Mouse (Mus musculus) left cerebral cortex, adult 9 months (tissue): ENCODE data around the gene Adora1.
"Not testable (repeated sequence)": the region's sequence is repeated elsewhere in the genome, so short reads cannot be mapped to it uniquely, and the experiment has no call there.

Source experiments
- DNase-seq, 2 experiments: peaks; one replicate each; pipeline ENCODE4 v3.0.0; 2022; ENCODE audit warnings: low spot score in 2 of 2

Adora1 gene

DNA sequence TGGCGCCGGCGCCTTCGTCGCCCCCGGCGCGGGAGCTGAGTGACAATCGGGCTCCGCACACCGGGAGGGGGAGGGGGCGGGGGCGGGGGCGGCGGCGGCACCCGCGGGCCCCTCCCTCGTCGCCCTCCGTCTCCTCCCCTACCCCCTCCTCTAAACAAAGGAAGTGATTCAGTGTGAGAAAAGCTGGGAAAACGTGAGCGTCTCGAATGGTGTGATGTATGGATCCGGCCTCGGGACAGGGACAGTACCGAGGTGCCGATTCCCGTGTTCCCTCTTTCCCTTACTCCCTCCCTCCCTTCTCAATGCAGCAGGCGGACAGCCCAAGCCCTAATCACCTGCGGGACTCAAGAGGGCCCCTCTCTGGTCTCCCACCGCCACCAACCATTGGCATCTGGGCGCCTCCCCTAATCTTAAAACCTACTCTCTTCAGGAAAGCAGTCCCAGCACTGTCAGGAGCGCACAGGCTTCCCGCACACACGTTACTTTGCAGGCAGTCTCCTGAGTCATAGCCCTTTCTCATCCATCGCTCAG is at the start of gene Adora1:
Adora1 (minus strand) TSS at position 41 of the 531 bp plus-strand sequence.
- DNase-seq: no peak

DNA sequence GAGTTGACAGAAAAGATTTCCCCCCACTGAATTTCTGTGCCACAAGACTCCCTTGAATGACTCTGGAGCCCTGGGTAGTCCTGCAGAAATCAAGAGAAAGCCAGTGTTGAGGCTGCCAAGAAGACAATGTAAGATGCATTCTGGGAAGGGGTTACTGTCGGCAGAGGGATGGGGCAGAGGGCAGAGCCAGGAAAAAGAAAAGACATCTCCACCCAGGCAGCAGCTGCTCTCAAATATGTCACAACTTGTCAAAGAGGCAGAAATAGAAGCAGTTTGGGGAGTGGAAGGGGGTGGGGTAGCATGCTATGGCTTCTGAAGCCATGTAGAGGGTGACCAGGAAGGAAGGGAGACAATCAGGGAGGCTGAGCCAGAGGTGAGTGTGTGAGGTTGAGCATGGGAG is 47.9 kb upstream of the Adora1 start:
- DNase-seq: no peak

DNA sequence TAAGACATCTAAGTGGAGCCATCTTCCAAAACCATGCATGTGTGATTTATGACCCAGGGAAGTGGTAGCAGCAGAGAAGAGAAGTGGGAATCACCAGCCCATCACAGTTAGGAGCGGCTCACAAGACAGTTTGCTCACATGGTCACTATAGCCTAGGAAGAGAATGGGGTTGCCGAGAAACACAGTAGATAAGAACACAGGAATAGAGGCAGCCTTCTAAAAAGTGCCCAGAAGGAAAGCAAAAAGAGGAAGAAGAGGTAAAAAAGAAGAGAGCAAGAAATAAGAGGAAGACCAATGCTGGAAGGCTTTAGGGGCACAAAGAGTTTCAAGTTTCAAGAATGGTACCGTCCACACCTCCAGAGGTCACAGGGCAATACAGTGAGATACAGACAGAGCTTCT is 47.1 kb upstream of the Adora1 start:
- DNase-seq: no peak

DNA sequence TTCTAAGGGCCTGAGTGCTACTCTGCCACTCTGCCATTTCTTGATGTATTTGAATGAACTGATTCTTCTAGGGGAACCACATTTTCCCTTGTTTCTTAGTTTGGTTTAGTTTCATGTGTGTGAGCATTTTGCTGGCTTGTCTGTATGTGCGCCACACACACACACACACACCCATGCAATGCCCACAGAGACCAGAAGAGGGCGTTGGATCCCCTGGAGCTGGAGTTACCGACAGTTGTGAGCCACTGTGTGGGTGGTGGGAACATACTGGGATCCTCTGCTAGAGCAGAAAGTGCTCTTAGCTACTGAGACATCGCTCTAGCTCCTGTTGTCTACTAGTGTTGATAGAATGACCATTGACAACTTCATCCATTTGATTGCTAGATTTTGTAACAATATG is 46.3 kb upstream of the Adora1 start:
- no peak for DNase-seq

DNA sequence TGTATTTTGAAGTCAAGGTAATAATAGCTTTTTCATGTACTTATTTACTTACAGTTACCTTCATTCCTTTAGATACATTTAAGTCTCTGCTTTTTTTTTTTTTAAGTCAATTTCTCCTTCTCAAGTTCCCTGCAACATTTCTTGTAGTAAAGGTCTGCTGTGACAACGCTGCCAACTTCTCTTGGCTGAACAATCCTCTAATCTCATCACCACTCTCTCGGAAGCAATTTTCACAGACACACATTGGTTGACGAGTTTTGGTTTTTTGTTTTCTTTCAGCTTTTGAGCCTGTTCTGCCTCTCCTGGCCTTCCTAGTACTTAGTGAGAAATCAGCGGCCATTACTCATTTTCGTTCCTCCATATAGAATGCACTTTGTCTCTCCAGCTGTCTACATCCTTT is 44.9 kb upstream of the Adora1 start:
- DNase-seq: no peak

DNA sequence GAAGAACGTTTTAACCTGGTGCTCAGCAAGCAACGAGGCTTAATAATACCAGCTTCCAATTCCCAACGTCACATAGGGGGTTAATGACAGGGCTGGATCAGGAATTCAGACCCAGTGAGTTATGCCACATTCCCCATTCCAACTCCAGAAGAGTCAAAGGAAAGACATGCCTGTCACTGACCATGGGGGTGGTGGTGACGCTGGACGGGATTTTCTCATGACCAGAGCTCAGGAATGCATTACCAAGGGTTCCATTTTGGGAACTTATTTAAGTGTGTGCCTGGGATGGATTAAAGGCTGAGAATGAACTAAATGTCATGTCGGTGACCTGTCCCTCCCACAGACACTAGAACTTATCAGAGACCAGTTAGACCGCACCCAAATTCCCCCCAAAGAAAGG is 41.6 kb upstream of the Adora1 start:
- DNase-seq: no peak

DNA sequence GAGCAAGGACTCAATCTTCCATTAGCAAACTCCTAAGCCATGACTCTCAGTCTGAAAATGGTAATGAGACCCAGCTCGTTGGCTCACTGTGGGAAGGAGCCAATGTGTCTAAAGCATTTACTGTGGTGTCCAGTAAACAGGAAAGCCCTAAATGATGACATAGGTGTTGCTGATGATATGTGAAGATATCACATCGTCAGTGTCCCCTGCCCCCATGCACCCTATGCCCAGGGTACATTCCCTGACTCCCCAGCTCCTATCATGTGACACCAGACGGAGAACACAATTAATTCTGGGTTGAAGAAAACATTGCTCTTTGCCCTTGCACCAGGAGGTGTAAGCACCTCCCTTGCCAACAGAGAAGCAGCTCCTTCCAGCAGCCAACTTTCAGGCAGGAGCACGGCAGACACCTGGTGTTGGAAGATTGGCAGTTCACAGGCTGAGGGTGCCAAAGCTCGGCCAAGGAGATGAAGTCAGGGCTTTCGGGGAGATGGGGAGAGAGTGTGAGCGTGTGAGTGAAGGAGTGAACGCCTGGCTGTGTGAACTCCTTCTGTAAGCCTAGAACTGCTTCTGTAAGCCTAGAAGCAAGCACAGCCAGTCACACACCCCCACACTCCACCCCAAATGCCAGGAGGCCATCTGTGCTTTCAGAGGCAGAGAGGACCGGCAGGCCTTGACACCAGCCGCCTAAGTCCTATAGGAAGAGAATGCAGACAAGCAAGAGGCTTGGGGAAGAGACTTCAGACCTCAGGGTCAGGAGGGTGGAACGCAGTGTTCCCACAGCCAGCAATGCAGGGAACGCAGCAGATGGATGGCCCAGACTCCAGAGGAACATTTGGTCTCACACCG is 40.6 kb upstream of the Adora1 start:
- peak in 1 of 2 experiments; percentile 64 for DNase-seq

DNA sequence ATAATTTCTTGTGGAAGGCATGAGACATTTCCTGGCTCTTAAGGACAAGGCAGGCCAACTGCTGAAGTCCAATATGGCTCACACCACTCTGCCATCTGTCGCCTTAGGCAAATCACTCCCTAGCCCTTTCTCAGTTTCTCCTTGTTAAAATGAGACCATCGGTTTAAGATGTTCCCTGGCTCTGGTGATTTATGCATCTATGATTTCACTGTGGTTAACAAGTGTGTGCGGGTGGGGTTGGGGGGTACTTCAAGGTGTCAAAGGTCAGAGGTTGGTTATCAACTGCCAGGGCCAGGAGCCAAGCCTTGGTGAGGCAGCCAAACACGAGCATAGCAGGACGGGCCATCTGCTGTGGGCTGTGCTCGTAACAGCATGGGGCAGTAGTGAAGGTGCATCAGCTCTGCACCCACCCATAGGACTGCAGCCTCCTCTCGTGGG is 39.3 kb upstream of the Adora1 start:
- peak in 1 of 2 experiments; percentile 40 for DNase-seq

DNA sequence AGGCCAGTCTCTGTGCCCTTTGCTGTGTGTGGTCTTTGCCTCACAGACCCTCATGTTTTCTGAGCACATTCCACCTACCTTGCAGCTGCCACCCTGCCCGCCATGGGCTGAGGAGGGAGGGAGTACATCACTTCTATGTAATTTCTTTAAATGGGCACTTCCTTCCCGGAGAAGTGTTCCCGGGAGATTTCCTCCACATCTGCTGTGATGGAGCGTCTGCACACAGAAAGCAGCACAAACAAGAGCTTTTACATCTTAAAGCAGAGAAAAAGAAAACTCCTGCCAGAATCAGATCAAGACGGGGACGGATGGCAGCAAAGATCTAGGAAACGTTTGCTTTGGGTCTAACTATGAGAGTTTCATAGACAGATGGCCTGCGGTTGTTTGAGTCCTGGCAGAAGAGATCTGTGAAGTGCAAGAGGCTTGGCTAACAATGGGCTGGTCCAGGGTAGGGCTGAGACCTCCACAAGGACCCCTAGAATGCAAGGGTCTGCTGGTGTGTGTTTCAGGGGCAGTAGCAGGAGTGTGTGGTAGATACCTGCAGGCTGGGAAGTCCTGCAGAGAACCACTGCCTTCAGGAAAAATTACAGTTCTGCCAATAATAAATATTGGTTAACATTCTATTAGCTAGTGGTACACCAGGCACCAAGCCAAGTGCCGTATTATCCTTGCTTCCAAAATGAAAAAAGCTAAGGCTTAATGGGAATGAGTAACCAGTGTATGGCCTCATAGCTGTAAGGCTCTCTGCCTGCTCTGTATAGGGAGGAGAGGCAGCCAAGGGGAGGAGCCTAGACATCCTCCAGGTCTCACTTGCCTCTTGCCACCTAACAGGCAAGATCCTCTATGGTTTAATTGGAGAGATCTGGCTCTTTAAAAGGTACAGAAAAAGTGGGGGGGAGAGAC is 38.5 kb upstream of the Adora1 start:
- peak in 1 of 2 experiments; percentile 59 for DNase-seq

DNA sequence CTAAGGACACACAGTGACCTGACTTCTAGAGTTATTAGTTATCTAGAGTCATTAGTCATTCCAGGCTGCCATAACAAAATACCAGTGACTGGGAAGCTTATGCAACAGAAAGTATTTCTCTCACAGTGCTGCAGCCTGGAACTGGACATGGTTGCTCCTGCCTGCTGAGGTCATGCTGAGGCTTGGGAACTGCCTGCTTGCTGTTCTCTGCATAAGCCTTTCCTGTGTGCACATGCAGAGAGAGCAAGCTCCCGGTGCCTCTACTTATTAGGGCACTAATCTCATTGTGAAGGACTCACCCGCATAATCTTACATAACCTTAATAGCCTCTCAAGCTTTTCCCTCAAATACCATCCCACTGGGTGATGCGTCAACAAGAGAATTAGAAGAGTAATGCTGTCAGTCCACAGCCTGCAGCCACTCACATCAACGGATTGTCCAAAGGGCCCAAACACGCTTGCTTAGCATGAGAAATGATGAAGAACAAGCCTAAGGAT is 37.6 kb upstream of the Adora1 start:
- no peak for DNase-seq

DNA sequence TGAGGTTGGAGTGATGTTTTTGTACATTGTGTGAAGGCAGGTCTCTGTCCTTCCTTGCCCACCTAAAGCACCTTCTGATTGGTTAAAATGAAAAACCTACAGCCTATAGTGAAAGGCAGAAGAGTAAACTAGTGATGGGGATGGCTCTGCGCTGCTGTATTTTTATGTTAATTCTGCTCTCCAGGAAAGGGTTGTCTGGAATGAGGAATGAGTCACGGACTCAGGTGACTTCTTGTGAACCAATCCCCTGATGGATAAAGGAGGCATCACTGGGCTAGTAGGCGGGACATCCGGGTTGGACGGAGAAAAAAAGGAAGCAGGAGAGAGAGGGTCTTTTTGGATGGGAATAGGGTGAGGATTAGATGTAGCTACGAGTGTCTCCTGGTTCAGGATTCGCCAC is 34.8 kb upstream of the Adora1 start:
- no peak for DNase-seq

DNA sequence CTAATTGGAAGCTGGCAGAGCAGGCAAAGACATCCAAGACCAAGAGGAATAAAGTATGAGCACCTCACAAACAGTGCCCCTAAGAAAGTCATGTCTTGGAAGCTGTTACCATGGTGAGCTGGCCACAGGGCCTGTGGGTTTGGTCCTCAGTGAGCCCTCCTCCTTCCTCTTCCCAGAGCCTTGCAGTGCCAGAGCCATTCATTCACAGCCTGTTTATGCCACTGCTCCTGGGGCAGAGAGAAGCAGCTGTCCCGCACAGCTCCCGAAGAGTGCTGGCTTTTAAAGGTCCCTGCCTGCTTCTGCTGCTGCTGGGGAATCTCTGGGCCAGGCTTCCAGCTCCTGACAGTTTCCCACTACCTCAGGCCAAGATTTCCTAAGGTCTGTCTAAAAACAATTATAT is 30.6 kb upstream of the Adora1 start:
- DNase-seq: no peak

DNA sequence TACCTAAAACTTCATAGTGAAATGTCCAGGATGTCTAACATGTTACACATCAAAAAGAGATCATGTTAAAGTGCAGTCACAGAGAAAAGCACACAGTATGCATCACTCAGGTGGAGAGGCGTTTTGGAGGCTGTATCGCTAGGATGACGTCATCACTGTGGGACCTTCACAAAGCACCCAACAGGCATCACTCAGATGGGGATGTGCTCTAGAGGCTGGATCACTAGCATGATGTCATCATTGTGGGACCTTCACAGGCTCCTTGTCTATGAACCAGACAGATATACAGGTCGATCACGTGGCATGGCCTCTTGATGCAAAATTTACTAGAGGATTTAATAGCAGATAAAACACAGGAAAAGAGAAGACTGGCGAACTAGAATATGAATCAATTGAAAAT is 29.1 kb upstream of the Adora1 start:
- DNase-seq: no peak

DNA sequence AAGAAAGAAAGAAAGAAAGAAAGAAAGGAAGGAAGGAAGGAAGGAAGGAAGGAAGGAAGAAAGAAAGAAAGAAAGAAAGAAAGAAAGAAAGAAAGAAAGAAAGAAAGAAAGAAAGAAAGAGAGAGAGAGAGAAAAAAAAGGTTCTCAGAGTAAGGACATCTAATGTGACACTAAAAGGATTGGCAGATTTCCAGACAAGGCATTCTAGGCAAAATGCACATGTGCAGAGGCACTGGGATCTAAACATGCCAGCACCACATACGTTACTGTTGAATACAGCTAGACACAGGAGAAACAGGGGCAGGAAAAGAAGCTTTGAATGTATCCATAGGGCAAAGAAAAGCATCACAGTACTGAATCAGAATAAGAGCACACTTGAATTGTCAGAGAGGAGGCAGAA is 14.4 kb upstream of the Adora1 start:
- DNase-seq: not testable (repeated sequence)

DNA sequence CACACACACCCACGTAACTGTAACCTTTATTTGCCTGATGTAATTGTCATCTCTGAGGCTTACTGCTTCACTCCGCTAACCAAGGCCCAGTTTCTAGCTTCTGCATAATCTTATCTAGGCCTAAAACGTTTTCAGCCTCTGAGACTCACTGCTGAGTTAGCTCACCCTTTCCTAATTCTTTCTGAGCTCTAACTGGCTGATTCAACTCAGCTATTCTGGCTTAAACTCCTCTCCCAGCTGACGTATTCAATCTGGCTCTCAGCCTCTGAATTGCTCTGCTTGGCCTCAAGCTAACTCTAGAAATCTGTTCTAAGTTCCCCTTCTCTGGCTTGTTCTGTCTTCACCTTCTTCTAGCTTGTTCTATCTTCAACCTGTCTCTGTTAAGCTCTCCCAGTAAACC is 11.4 kb upstream of the Adora1 start:
- peak in 1 of 2 experiments; percentile 35 for DNase-seq

DNA sequence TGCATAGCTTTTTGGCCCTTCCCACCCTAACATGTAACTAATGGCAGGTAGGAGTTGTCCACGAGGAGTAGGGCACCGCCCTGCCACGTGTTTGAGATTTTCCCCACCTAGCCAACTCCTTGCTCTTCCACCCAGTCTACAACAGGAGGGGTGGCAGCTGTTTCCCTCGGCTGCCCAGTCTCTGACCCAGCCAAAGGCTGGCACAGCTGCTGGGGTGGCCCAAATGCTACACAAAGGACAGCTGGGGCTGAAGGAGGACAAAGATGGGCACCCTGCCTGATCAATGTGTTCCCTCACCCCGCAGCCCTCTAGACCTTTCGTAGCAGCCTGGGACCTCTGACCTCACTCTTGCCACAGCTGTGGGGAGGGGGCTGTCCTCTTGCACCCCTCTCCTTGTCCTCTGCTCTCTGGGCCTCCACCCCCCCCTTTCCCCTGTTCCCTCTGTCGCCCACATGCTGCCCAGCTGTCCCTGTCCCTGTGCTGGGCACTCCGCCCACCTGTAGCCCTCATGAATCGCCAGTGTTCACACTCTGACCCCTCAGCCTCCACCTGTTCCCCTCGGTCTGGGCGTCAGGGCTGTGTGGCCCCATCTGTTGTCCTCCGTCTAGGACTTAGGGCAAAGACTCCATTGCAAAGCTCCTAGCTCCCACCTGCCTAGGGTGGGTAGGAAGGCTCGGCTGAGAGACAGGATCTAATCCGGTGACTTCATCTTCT is 9.9 kb upstream of the Adora1 start:
- no peak for DNase-seq

DNA sequence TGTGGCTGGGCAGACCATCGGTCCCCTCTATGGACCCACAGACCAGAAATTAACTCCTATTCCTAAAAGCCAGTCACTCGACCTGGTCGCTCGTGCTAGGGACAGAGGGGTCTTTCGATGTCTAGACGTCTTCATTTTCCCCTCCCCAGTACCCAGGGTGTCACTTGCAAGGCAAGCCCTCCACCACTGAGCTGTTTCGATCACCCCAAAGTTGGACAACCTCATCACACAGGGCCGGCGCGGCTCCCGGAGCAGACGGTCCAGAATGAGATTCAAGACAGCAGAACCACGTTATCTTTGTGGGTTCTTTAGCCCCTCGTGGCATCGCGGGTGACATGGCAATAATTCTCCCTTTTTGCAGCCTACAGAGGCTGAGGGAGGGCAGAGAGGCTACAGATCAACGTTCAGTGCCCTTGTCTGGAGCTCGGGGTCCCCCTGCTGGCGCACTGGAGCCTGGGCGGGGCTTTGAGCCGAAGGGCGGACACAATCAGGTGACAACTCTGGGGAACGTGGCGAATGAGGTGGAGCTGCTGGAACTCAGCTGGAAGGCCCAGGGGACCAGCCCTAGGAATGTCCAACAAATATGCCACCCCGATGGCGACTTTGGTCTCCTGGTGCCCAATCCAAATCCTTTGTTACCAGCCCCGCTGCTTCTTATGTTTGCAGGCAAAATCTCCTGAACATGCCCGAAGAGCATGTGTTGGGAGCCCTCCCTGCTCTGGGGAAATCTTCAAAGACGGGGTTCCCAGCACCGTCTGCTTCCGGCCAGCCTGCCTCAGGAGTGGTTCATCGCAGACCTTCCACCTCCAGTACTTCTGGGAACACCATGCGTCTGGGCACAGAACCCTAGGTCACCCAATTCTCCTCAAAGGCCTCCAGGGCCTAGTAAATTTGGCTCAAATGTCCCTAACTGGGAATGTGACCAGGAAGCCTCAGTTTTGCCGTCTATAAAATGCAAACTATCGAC is 9.0 kb upstream of the Adora1 start:
- peak; percentile 76 to 95 for DNase-seq

DNA sequence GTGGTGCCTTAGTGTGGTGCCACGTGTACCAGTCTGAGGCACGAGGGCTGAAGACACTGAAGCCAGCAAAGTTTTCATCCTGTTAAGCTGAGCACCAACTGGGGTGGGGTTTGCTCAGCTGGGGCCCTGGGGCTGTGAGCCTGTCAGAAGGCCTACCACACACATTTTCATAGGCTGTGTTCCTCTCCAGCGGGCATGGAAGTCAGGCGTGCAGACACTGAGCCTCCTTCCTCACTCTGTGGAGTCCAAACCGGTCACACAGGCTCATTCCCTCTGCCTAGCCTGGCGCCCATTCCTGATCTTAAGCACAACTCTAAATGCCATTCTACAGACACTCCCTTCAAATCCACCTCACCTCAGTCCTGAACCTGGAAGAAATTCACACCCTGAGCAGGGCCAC is 8.3 kb upstream of the Adora1 start:
- DNase-seq: no peak

DNA sequence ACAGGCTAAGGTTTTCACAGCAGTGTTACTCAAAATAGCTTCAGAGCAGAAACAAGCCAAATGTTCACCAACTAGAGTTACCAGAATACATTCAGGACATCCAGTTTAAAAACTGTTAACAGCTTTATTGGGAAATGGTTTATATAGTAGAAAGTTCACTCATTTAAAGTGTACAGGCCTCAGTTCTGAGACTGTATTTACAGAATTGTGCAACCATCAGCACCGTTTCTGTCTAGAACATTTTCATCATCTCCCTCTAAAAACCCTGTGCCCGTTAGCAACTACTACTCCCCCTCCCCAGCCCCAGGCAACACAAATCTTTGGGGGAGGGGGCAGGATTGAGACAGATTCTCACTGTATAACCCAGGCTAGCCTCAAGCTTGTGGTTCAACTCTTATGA is 7.1 kb upstream of the Adora1 start:
- no peak for DNase-seq

DNA sequence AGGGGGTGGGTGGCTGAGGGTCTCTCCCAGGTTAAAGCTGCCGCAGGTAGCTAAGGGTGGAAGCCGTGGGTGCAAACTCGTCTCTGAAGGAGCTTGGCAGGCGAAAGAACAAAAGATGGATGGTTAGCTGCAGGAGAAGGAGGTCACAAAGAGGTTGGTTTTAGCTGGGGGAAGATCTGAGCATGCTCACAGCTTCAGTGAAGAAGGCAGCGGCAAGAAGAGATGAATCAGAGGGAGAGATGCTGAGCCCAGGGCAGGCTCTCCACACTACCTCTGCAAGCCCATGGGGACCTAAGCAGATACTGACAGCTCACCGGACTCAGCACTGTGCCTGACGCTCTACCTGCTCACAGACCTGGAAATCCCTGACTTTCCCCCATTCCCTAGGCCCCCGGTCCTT is 6.1 kb upstream of the Adora1 start:
- no peak for DNase-seq
